Mouse (Mus musculus) forebrain, embryonic 14.5 days (tissue): ENCODE measurements around the gene Mamld1. TPM values are rescaled to one million over a fixed set of nuclear protein-coding genes. Genes with fewer than 3 reads are reported as not detected.

Experiments used
- ATAC-seq: fragments of 200-750 bp; cut with Nextera tagmentation; 2 replicates; pipeline ENCODE4 v1.8.0; 2017; ENCODE audit warnings: mild to moderate bottlenecking, moderate library complexity
- DNase-seq: peaks from one replicate; pipeline ENCODE4 v3.0.0-alpha.2; 2015; ENCODE audit warnings: low spot score
- H3K27ac ChIP-seq: fragments of 300-500 bp; sonication (generic); 2 replicates; pipeline ENCODE4 v1.5.1; 2014; ENCODE audit warnings: low read depth, mild to moderate bottlenecking, control low read depth, low read length, moderate library complexity
- H3K27me3 ChIP-seq: fragments of 300-500 bp; sonication (generic); replicated peaks from 2 replicates; pipeline ENCODE4 v1.6.1; 2014; ENCODE audit warnings: low read length, control low read depth, mixed read lengths; ENCODE audit not compliant: control insufficient read depth, insufficient read depth
- H3K36me3 ChIP-seq: fragments of 300-500 bp; sonication (generic); 2 replicates; pipeline ENCODE4 v1.6.1; 2014; ENCODE audit warnings: low read length, control low read depth; ENCODE audit not compliant: control insufficient read depth, insufficient read depth
- H3K4me1 ChIP-seq: fragments of 300-500 bp; sonication (generic); 2 replicates; pipeline ENCODE4 v1.6.1; 2014; ENCODE audit warnings: antibody characterized with exemption, low read length, control low read depth; ENCODE audit not compliant: control insufficient read depth, insufficient read depth
- H3K4me2 ChIP-seq: fragments of 300-500 bp; sonication (generic); 2 replicates; pipeline ENCODE4 v1.6.1; 2014; ENCODE audit warnings: mild to moderate bottlenecking, control low read depth, low read length
- H3K4me3 ChIP-seq: fragments of 300-500 bp; sonication (generic); 2 replicates; pipeline ENCODE4 v1.5.1; 2014; ENCODE audit warnings: low read depth, low read length, control low read depth
- H3K9ac ChIP-seq: fragments of 300-500 bp; sonication (generic); 2 replicates; pipeline ENCODE4 v1.6.1; 2014; ENCODE audit warnings: mild to moderate bottlenecking, low read length, control low read depth, moderate library complexity
- H3K9me3 ChIP-seq: fragments of 300-500 bp; sonication (generic); replicated peaks from 2 replicates; pipeline ENCODE4 v1.6.1; 2016; ENCODE audit warnings: low read length, control low read depth, mixed read lengths; ENCODE audit not compliant: control insufficient read depth
- WGBS: fragments of 180-500 bp; shearing (Covaris S2); extraction: QIAGEN DNeasy Blood & Tissue Kit; methylation state at CpG from one replicate; pipeline ENCODE4 v1.1.7; 2014; 5-methylcytosine and 5-hydroxymethylcytosine counted together
- polyA plus RNA-seq: library from polyadenylated mRNA; unstranded; fragments of >200 nt; fragmentation: Nextera tagmentation; extraction: Ambion mirVana; gene quantifications from 2 replicates; pipeline ENCODE4 v1.2.1, GENCODE M21; 2014

Gene Mamld1
- polyA plus RNA-seq, 1 experiment from 2014 or later, result 7.5 TPM

DNA sequence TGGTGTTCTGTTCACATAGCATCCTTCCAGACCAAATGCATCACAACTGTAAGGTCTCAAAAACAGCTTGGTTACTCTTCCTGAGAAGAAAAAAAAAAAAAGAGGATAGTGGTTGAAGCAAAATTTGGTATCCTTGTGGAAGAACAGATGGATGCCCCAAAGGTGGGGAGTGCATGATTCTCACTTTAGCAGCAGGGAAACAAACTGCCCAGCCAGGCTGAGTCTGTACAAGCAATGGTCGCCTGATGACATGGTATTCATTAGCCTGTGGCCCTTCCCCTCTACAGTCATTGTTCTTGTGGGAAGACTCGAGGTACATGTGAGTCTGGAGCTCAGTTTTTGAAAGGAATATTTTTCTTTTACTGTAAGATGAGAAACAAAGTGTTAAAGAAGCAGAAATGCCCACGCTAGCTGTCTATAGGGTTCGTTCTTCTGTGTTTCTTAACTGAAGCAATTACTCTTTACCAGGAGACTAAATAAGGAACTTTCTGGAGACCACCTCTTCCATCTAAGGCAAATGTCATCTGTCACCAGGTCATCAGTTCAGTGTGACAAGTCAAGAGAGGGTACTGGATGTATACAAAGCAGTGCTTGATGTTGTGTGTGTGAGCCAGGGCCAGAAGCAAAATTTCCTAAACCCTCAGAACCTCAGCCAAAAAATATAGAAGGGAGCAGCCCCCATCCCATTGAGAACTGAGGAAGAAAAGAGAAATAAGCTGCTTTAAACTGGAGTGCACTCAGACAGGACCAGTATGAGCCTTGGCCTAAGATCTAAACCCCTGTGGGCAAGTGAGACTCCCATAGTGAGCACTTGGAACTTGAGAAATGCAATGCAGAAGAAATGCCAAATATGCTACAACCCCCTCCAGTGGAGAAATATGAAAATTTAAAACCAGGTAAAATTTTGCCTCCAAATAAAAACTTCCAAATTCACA is 72.6 kb downstream of the Mamld1 start:
- Histone ChIP-seq H3K36me3 (peaks cover 3% of the 10 kb centered on the region; the same call in 1 of the 2 replicates), H3K4me3 (no peak overlapping the region), H3K9ac (no peak overlapping the region), H3K4me2 (no peak overlapping the region), H3K4me1 (no peaks in the 10 kb centered on the region), H3K27ac (no peak overlapping the region), H3K9me3 (no peaks in the 10 kb centered on the region), H3K27me3 (no peaks in the 10 kb centered on the region)
- WGBS, result 65% methylated on average over 4 of the region's 4 CpGs
- ATAC-seq (no peak), DNase-seq (no peak)

DNA sequence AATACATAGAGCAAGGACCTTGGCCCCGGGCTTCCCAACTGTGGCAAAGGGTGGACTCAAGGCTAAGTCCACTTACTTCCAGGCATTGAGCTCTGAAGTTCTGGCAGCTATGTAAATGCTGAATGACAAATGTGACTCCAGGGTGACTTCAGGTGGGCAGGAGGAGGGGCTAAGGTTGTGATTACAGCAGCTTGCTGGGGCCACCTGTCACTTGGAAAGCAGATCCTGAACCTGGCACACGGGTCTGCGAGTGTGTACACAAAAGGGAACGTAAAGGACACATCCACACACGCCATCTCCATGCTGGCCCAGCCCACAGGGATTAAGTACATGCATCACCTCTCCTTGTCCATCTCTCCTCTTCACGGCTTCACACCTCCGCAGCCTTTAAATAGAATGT is 75.0 kb downstream of the Mamld1 start:
- H3K27ac ChIP-seq, result no peak overlapping the region
- no peaks in the 10 kb centered on the region for H3K27me3 ChIP-seq
- H3K4me1 ChIP-seq, result no peaks in the 10 kb centered on the region
- H3K4me3 ChIP-seq, result no peak overlapping the region
- 85% methylated on average over 7 of the region's 7 CpGs for WGBS
- H3K36me3 ChIP-seq, result no peaks in the 10 kb centered on the region
- ATAC-seq (no peak), DNase-seq (no peak)
- H3K9me3 ChIP-seq, result no peaks in the 10 kb centered on the region
- no peak overlapping the region for H3K4me2 ChIP-seq
- no peak overlapping the region for H3K9ac ChIP-seq

DNA sequence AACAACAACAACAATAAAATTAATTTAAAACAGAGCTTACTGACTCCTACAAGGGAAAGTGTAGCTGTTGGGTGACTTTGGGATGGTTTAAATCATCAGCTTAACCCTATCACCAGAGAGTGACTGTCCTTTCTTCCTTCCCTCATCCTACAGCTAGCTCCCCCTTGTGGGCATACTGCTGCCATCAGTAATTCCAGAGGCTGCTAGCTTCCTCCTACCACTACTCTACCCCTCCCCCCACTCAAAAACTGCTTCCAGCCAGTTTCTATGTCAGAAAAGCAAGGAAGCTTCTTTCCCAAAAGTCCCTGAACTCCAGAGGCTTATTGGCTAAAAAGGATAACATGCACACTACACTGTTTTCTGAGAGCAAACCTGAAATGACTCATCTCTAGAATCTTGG is 81.4 kb downstream of the Mamld1 start:
- ATAC-seq, result no peak
- H3K4me2 ChIP-seq, result no peak overlapping the region
- H3K9me3 ChIP-seq, result no peaks in the 10 kb centered on the region
- H3K4me1 ChIP-seq, result no peaks in the 10 kb centered on the region
- H3K4me3 ChIP-seq, result no peak overlapping the region
- no peak overlapping the region for H3K9ac ChIP-seq
- no peaks in the 10 kb centered on the region for H3K36me3 ChIP-seq
- H3K27me3 ChIP-seq, result no peaks in the 10 kb centered on the region
- DNase-seq, result peak; percentile 8
- H3K27ac ChIP-seq, result no peak overlapping the region

DNA sequence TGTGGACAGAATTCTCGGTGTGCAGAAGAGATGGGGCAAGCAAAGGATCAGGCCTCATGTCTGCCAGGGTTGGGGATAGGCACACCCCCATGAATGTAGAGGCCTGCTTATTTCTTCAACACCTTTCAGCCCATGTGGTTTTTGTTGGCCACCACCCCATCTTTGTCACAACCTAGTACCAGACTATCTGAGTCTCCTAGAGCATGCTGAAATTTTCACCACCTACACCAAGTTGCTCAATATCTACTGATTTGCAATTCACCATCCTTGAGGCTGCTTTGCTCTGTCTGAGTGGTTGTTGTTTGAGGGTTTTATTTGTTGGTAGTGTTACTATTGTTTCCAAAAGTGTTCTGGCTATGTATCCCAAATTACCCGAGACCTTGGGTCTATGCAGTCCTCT is 91.3 kb downstream of the Mamld1 start:
- ATAC-seq, result no peak

DNA sequence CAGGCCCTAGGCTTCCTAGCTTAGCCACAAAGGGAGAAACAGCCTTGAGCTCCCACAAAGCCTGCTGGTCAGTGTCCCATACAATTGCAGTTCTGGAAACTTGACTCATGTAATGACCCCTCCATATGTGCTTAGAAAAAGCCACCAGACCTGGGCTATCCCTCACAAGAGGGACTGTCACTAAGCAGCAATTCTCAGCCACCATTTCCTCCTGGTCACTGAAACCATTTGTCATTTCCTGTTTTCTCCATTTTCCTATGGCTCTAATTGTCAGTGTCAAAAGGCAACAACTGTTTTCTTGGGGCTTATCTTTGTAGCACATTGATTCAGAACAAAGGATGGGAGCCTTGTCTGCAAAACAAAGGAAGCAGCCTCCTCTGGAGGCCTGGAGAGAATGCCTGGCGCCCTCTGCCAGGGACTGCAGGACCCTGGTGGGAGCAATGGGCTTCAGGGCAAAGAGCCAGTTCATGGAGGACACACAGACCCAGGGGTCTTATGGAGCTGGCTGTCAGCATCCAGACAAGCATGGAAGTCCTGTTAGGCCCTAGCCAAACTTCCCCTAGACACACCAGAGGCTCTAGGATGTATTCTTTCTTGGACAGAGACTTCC is 99.5 kb downstream of the Mamld1 start:
- DNase-seq, result no peak
- no peaks in the 10 kb centered on the region for H3K27me3 ChIP-seq
- no peak overlapping the region for H3K27ac ChIP-seq
- H3K9me3 ChIP-seq, result no peaks in the 10 kb centered on the region
- no peak overlapping the region for H3K4me3 ChIP-seq
- no peak overlapping the region for H3K4me2 ChIP-seq
- 25% methylated on average over 1 of the region's 1 CpGs for WGBS
- ATAC-seq, result no peak
- no peaks in the 10 kb centered on the region for H3K4me1 ChIP-seq
- 0 out of 2 replicates have a peak, but pooled peaks cover 2% of the 10 kb centered on the region for H3K36me3 ChIP-seq
- no peak overlapping the region for H3K9ac ChIP-seq

More for the DNA sequence above, 91.3 kb downstream of the Mamld1 start:
- H3K36me3 ChIP-seq, result no peaks in the 10 kb centered on the region
- H3K4me1 ChIP-seq, result no peaks in the 10 kb centered on the region
- no peak overlapping the region for H3K27ac ChIP-seq
- no peak for DNase-seq
- WGBS, result 76% methylated on average over 2 of the region's 2 CpGs
- no peaks in the 10 kb centered on the region for H3K27me3 ChIP-seq
- no peak overlapping the region for H3K9ac ChIP-seq
- H3K9me3 ChIP-seq, result no peaks in the 10 kb centered on the region
- H3K4me2 ChIP-seq, result no peak overlapping the region
- no peak overlapping the region for H3K4me3 ChIP-seq

DNA sequence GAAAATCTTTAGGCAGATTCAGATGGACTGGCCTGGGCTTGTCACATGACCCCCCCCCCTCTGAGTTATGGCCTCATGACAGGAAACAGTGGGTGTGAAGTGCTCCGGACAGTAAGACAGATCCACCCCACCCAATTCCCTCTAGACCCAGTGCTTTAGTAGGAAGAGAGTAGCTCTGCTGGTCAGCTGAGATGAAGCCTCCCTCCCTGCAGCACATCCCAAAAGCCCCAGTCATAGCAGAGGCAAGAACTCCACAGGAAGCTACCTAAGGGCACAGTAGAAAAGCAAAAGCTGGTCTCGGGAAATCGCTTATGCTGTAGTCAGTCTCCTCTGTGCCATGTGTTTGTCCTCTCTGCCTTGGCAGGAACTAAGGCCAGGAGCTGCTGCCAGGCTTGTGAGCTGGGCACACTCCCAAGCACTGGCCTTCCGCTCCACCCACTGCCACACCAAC is 100.5 kb downstream of the Mamld1 start:
- no peaks in the 10 kb centered on the region for H3K27me3 ChIP-seq
- DNase-seq, result peak; percentile 27
- H3K4me1 ChIP-seq, result no peaks in the 10 kb centered on the region
- no peak overlapping the region for H3K4me2 ChIP-seq
- 0 out of 2 replicates have a peak, but pooled peaks cover 2% of the 10 kb centered on the region for H3K36me3 ChIP-seq
- H3K9ac ChIP-seq, result no peak overlapping the region
- WGBS, result 84% methylated on average over 4 of the region's 4 CpGs
- no peak overlapping the region for H3K27ac ChIP-seq
- no peaks in the 10 kb centered on the region for H3K9me3 ChIP-seq
- ATAC-seq, result peak; percentile 44; the same call in 1 of the 2 replicates
- no peak overlapping the region for H3K4me3 ChIP-seq

DNA sequence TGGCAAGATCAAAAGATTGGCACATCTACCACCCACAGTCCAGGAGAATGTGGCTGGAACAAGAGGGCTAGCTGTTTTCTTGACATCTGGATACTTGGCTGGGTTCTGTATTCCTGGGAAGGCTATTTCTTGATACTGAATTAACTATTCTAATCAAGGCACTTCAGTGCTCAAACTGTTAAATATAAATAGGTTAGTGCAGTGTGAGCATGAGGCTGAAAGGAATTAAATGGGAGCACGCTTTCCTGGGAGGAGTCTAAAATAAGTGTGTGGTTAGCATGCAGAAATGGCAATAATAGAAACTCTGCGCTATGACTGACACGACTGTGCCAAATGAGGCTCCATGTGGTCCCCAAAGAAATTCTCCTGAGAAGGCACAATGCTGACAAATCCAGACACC is 131.5 kb downstream of the Mamld1 start:
- Histone ChIP-seq H3K4me3 (no peak overlapping the region), H3K27me3 (no peaks in the 10 kb centered on the region), H3K27ac (no peak overlapping the region), H3K9me3 (no peaks in the 10 kb centered on the region), H3K4me1 (no peaks in the 10 kb centered on the region), H3K9ac (no peak overlapping the region), H3K4me2 (no peak overlapping the region), H3K36me3 (no peaks in the 10 kb centered on the region)
- 60% methylated on average over 3 of the region's 3 CpGs for WGBS
- ATAC-seq (peak; percentile 52; the same call in 1 of the 2 replicates), DNase-seq (peak; percentile 13)

DNA sequence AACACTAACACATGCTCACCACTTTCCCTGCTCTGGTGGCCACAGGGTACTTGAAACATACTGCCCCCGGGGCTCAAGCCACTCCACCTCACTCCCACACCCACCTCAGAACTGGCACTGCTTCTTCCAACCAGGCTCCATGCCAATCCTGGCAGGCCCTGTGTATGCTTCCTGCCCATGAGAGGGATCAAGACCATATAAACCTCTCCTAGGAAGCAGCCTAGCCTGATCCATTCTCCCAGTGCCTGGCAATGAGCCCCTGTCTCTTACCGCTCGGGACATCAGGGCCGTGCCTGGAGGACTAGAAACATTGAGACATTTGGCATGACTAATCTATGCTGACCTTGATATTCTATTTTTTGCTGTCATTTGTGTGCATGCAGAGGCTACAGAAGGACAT is 133.6 kb downstream of the Mamld1 start:
- Histone ChIP-seq H3K4me2 (no peak overlapping the region), H3K9me3 (no peaks in the 10 kb centered on the region), H3K27ac (no peak overlapping the region), H3K4me3 (no peak overlapping the region), H3K9ac (no peak overlapping the region), H3K36me3 (no peaks in the 10 kb centered on the region), H3K4me1 (no peaks in the 10 kb centered on the region), H3K27me3 (no peaks in the 10 kb centered on the region)
- DNase-seq, result no peak
- WGBS, result 86% methylated on average over 4 of the region's 4 CpGs
- ATAC-seq, result no peak

DNA sequence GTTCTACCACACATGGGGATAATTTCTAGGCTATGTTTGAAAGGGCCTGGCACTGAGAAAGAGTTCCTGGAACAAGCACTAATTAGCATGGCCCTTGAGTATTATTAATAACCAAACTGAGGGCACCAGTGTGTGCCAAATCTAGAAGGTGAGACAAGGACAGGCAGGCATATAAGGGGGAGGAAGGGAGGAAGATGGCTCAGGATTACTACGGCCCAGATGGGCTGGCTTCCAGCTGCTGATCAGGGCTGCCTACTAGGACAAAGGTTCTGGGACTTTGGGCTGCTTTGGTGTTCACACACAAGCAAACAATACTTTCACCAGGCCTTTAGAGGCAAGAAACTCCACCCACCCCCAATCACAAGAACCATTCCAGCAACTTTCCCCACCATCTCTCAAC is 136.3 kb downstream of the Mamld1 start:
- Histone ChIP-seq H3K4me2 (no peak overlapping the region), H3K36me3 (no peaks in the 10 kb centered on the region), H3K27ac (no peak overlapping the region), H3K27me3 (no peaks in the 10 kb centered on the region), H3K4me1 (no peaks in the 10 kb centered on the region), H3K9ac (no peak overlapping the region), H3K9me3 (no peaks in the 10 kb centered on the region), H3K4me3 (no peak overlapping the region)
- 71% methylated on average over 1 of the region's 1 CpGs for WGBS
- DNase-seq (no peak), ATAC-seq (no peak)
